Mouse (Mus musculus): ENCODE results near the gene Sdf2. TPM values are rescaled to one million over a fixed set of nuclear protein-coding genes. Genes with fewer than 3 reads are reported as not detected.

Sdf2 gene
- 100 to 1,000 TPM; 118 to 156 (median 125) TPM for total RNA-seq (2022)

GRCm38 (mm10) chr11:78245627-78246317 lies at the start of gene Sdf2, which contains the start of gene Supt6:
Gene Sdf2 (plus strand): TSS chr11:78245746.
Gene Supt6 (minus strand): TSS chr11:78245987.
- peak; percentile 83 for DNase-seq

GRCm38 (mm10) chr11:78202372-78202771 lies 43.2 kb upstream of the Sdf2 start:
- no peak for DNase-seq

- peak; percentile 60 for DNase-seq
Measured at GRCm38 (mm10) chr11:78204287-78204686, 41.3 kb upstream of the Sdf2 start.

- DNase-seq = no peak
Measured at GRCm38 (mm10) chr11:78205361-78206206, 40.0 kb upstream of the Sdf2 start.

GRCm38 (mm10) chr11:78207190-78207589 lies 38.4 kb upstream of the Sdf2 start:
- no peak for DNase-seq

GRCm38 (mm10) chr11:78209886-78210285 lies 35.7 kb upstream of the Sdf2 start:
- DNase-seq = no peak

- no peak for DNase-seq
Measured at GRCm38 (mm10) chr11:78210615-78211014, 34.9 kb upstream of the Sdf2 start.

- DNase-seq = no peak
Measured at GRCm38 (mm10) chr11:78211513-78211912, 34.0 kb upstream of the Sdf2 start.

GRCm38 (mm10) chr11:78213086-78213817 lies 32.3 kb upstream of the Sdf2 start:
- no peak for DNase-seq

- DNase-seq = no peak
Measured at GRCm38 (mm10) chr11:78215709-78216317, 29.7 kb upstream of the Sdf2 start.

GRCm38 (mm10) chr11:78223586-78223985 lies 22.0 kb upstream of the Sdf2 start:
- no peak for DNase-seq

GRCm38 (mm10) chr11:78231518-78231917 lies 14.0 kb upstream of the Sdf2 start:
- no peak for DNase-seq

GRCm38 (mm10) chr11:78240193-78240857 lies 5.2 kb upstream of the Sdf2 start:
- DNase-seq = no peak

GRCm38 (mm10) chr11:78245261-78245626 lies 302 bp upstream of the Sdf2 start:
- DNase-seq = peak; percentile 17

- DNase-seq = no peak
Measured at GRCm38 (mm10) chr11:78246318-78247011, 919 bp downstream of the Sdf2 start.

GRCm38 (mm10) chr11:78247012-78247348 lies 1.4 kb downstream of the Sdf2 start:
- no peak for DNase-seq

GRCm38 (mm10) chr11:78247727-78248140 lies 2.2 kb downstream of the Sdf2 start:
- no peak for DNase-seq

GRCm38 (mm10) chr11:78256618-78257017 lies 11.1 kb downstream of the Sdf2 start:
- DNase-seq = no peak

- no peak for DNase-seq
Measured at GRCm38 (mm10) chr11:78260489-78261258, 15.1 kb downstream of the Sdf2 start.

Data from adrenal gland, adult 8-10 months (tissue).